Comparison of ENCODE assay signal across 21 mouse cellular contexts in the genomic region with DNA sequence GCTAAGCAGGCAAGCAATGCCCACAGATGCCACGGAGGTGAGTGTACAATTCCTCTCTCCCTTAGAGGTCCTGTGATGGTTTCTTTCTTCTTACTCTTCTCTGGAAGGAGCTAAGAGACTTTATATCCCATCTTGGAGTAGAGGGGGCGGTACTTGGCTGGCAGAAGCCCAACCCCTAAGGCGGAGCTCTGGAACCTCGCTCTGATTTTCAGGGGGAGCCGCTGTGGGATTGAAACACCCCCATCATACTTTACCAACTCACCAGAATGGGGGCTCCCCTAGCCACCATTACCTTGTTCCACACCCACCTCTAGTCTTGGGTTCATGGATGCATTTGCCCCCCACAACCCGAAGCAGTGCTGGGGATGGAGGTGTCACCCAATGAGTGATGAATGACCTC. TPM values are rescaled to one million over a fixed set of nuclear protein-coding genes. Genes with fewer than 3 reads are reported as not detected.
"Had no signal": no experiment of that assay in that cellular context is flagged by ENCODE, and none has a peak within 500 bp of the region (broad histone marks: within the 10 kb centered on the region; RNA-seq: fewer than 3 reads in every experiment).

TSS of gene Epx (minus strand) at position 101 of the 400 bp plus-strand sequence.

- H3K27me3 ChIP-seq: liver, embryonic 15.5 days; lung, embryonic 15.5 days; midbrain, embryonic 13.5 days; midbrain, embryonic 15.5 days; neural tube, embryonic 12.5 days; stomach, embryonic 15.5 days had no signal

- H3K27ac ChIP-seq: liver, embryonic 15.5 days; lung, embryonic 15.5 days; macrophage; midbrain, embryonic 13.5 days; midbrain, embryonic 15.5 days; neural tube, embryonic 12.5 days; stomach, embryonic 15.5 days; stomach, postnatal 0 days had no signal

- DNase-seq: liver, postnatal 0 days; lung, adult 2 months; lung, postnatal 14 days; lung, postnatal 36 days; thymus, adult 2 months; thymus, postnatal 25 days; thymus, postnatal 4 days had no signal

- H3K4me2 ChIP-seq: liver, embryonic 15.5 days; lung, embryonic 15.5 days; midbrain, embryonic 11.5 days; midbrain, embryonic 13.5 days; midbrain, embryonic 15.5 days; neural tube, embryonic 12.5 days; stomach, embryonic 15.5 days had no signal

- H3K4me1 ChIP-seq: liver, embryonic 15.5 days; lung, embryonic 15.5 days; midbrain, embryonic 13.5 days; midbrain, embryonic 15.5 days; neural tube, embryonic 12.5 days; stomach, embryonic 15.5 days had no signal

- ATAC-seq: liver, postnatal 0 days; lung, postnatal 0 days; midbrain, embryonic 13.5 days; midbrain, embryonic 15.5 days had no signal

- H3K36me3 ChIP-seq: liver, embryonic 15.5 days; lung, embryonic 15.5 days; midbrain, embryonic 13.5 days; midbrain, embryonic 15.5 days; neural tube, embryonic 12.5 days; stomach, embryonic 15.5 days had no signal

- H3K4me3 ChIP-seq: liver, embryonic 15.5 days; lung, embryonic 15.5 days; midbrain, embryonic 13.5 days; midbrain, embryonic 15.5 days; neural tube, embryonic 12.5 days; stomach, embryonic 15.5 days had no signal

- H3K9me3 ChIP-seq: liver, embryonic 15.5 days; lung, embryonic 15.5 days; midbrain, embryonic 13.5 days; midbrain, embryonic 15.5 days; neural tube, embryonic 12.5 days; stomach, embryonic 15.5 days had no signal

- H3K9ac ChIP-seq: liver, embryonic 15.5 days; liver, postnatal 0 days; lung, embryonic 15.5 days; midbrain, embryonic 13.5 days; midbrain, embryonic 15.5 days; neural tube, embryonic 12.5 days; stomach, embryonic 15.5 days had no signal

RNA-seq across cellular contexts. Expression of gene Epx, which starts in this region (rescaled TPM):
- total RNA-seq: monocyte, adult 5-6 weeks; neutrophil, adult 5-6 weeks had no signal
- polyA plus RNA-seq: lung, embryonic 15.5 days; lung, postnatal 0 days; macrophage; midbrain, embryonic 11.5 days; neural tube, embryonic 12.5 days; testis, adult 2 months; urinary bladder, adult 2 months had no signal
